Mouse (Mus musculus) macrophage (primary cell): Measurements from ENCODE around the gene Tmem168. TPM values are rescaled to one million over a fixed set of nuclear protein-coding genes. Genes with fewer than 3 reads are reported as not detected.
A peak's percentile ranks its signal among the peaks of the same experiment; 100 is the strongest.

Experiments
- H3K27ac ChIP-seq: fragments of 350-480 bp; formaldehyde crosslinking; 2 replicates; pipeline ENCODE4 v1.9.0; 2021
- H3K36me3 ChIP-seq: fragments of 350-480 bp; formaldehyde crosslinking; 2 replicates; pipeline ENCODE4 v1.9.0; 2021; ENCODE audit errors: inconsistent target
- H3K4me3 ChIP-seq: fragments of 350-480 bp; formaldehyde crosslinking; 2 replicates; pipeline ENCODE4 v1.9.0; 2021; ENCODE audit errors: inconsistent target
- H3K79me2 ChIP-seq: fragments of 350-480 bp; formaldehyde crosslinking; 2 replicates; pipeline ENCODE4 v1.9.0; 2021; ENCODE audit errors: inconsistent target
- WGBS: methylation state at CpG from one replicate; pipeline ENCODE4 v1.1.7; 2026; ENCODE audit warnings: inconsistent platforms; ENCODE audit not compliant: missing documents; 5-methylcytosine and 5-hydroxymethylcytosine counted together
- polyA plus RNA-seq: library from polyadenylated mRNA; stranded (reverse); fragments of 250-400 nt; gene quantifications from 3 replicates; pipeline ENCODE4 v1.2.4, GENCODE M21; 2018; ENCODE audit warnings: inconsistent platforms
- total RNA-seq, 78 experiments: library from RNA; depleted of rRNA; stranded (reverse); fragments of 250-400 nt; gene quantifications; 1 replicate in 9 of 78; 2 replicates in 24 of 78; 3 replicates in 43 of 78; 4 replicates in 2 of 78; pipeline ENCODE4 v1.2.4; 2018; ENCODE audit warnings: inconsistent platforms in 56 of 78

Tmem168 gene
- total RNA-seq (2018; cell fraction: chromatin; rRNA removed) = 100 to 1,000 TPM in 10 of 26 experiments, 10 to 100 TPM in 16; 47.4 to 137 (median 88.8) TPM
- 10 to 100 TPM; 40.7 to 71.3 (median 61.2) TPM for total RNA-seq (2018; cell fraction: cytosol; rRNA removed)
- total RNA-seq (2018; cell fraction: nucleus; rRNA removed) = 100 to 1,000 TPM in 22 of 26 experiments, 10 to 100 TPM in 4; 80.8 to 191 (median 125) TPM
- 40.2 to 49.2 TPM (median 46.4 TPM) in 3 replicates for polyA plus RNA-seq

- Histone ChIP-seq H3K4me3 (peak within 1 kb of the TSS; percentile 79), H3K36me3 (0 out of 2 replicates have a peak, but pooled peaks cover 1% of the 10 kb centered on the region), H3K27ac (peak within 1 kb of the TSS; percentile 84), H3K79me2 (peaks cover 46% of the 10 kb centered on the region)
- 4% methylated on average over 70 of the region's 71 CpGs for WGBS
These were observed at the start of gene Tmem168 for GRCm38 (mm10) chr6:13607621-13608493. Gene Tmem168, minus strand, starts transcription at chr6:13608100.

- Histone ChIP-seq H3K79me2 (peaks cover 100% of the 10 kb centered on the region), H3K4me3 (no peak overlapping the region), H3K36me3 (peaks cover 35% of the 10 kb centered on the region; the same call in 1 of the 2 replicates), H3K27ac (no peak overlapping the region)
These were observed 46.2 kb upstream of the Tmem168 start for GRCm38 (mm10) chr6:13654081-13654480.

- Histone ChIP-seq H3K36me3 (peaks cover 43% of the 10 kb centered on the region; the same call in 1 of the 2 replicates), H3K4me3 (no peak overlapping the region)
- WGBS = 100% methylated on average over 3 of the region's 3 CpGs
These were observed 44.4 kb upstream of the Tmem168 start for GRCm38 (mm10) chr6:13652284-13652683.

GRCm38 (mm10) chr6:13650854-13651253, 43.0 kb upstream of the Tmem168 start:
- WGBS = 92% methylated on average over 3 of the region's 3 CpGs
- Histone ChIP-seq H3K27ac (no peak overlapping the region), H3K36me3 (peaks cover 38% of the 10 kb centered on the region; the same call in 1 of the 2 replicates)

More at GRCm38 (mm10) chr6:13652284-13652683, 44.4 kb upstream of the Tmem168 start:
- Histone ChIP-seq H3K79me2 (peaks cover 100% of the 10 kb centered on the region), H3K27ac (no peak overlapping the region)

GRCm38 (mm10) chr6:13648305-13648704, 40.4 kb upstream of the Tmem168 start:
- Histone ChIP-seq H3K79me2 (peaks cover 100% of the 10 kb centered on the region), H3K36me3 (peaks cover 32% of the 10 kb centered on the region; the same call in 1 of the 2 replicates), H3K27ac (no peak overlapping the region), H3K4me3 (no peak overlapping the region)

More at GRCm38 (mm10) chr6:13650854-13651253, 43.0 kb upstream of the Tmem168 start:
- Histone ChIP-seq H3K79me2 (peaks cover 100% of the 10 kb centered on the region), H3K4me3 (no peak overlapping the region)

- Histone ChIP-seq H3K79me2 (peaks cover 89% of the 10 kb centered on the region), H3K36me3 (peaks cover 51% of the 10 kb centered on the region), H3K27ac (no peak overlapping the region), H3K4me3 (no peak overlapping the region)
- 97% methylated on average over 3 of the region's 3 CpGs for WGBS
These were observed 28.7 kb upstream of the Tmem168 start for GRCm38 (mm10) chr6:13636582-13636989.

GRCm38 (mm10) chr6:13632571-13632970, 24.7 kb upstream of the Tmem168 start:
- Histone ChIP-seq H3K36me3 (peaks cover 56% of the 10 kb centered on the region), H3K79me2 (peaks cover 73% of the 10 kb centered on the region), H3K27ac (no peak overlapping the region), H3K4me3 (no peak overlapping the region)
- 100% methylated on average over 1 of the region's 1 CpGs for whole genome bisulfite sequencing

GRCm38 (mm10) chr6:13630607-13631006, 22.7 kb upstream of the Tmem168 start:
- Histone ChIP-seq H3K27ac (no peak overlapping the region), H3K4me3 (no peak overlapping the region), H3K79me2 (peaks cover 53% of the 10 kb centered on the region), H3K36me3 (peaks cover 55% of the 10 kb centered on the region)
- WGBS = 90% methylated on average over 2 of the region's 2 CpGs

- Histone ChIP-seq H3K27ac (no peak overlapping the region), H3K4me3 (no peak overlapping the region), H3K36me3 (no peaks in the 10 kb centered on the region), H3K79me2 (no peaks in the 10 kb centered on the region)
- WGBS = 87% methylated on average over 2 of the region's 2 CpGs
These were observed 11.7 kb upstream of the Tmem168 start for GRCm38 (mm10) chr6:13619618-13620017.

- Histone ChIP-seq H3K4me3 (no peak overlapping the region), H3K27ac (no peak overlapping the region), H3K79me2 (no peaks in the 10 kb centered on the region), H3K36me3 (no peaks in the 10 kb centered on the region)
- 36% methylated on average over 3 of the region's 3 CpGs for WGBS
These were observed 9.2 kb upstream of the Tmem168 start for GRCm38 (mm10) chr6:13617110-13617509.

GRCm38 (mm10) chr6:13614568-13614967, 6.7 kb upstream of the Tmem168 start:
- Histone ChIP-seq H3K4me3 (no peak overlapping the region), H3K36me3 (no peaks in the 10 kb centered on the region), H3K27ac (no peak overlapping the region), H3K79me2 (no peaks in the 10 kb centered on the region)
- 53% methylated on average over 3 of the region's 3 CpGs for WGBS

GRCm38 (mm10) chr6:13613671-13614070, 5.8 kb upstream of the Tmem168 start:
- Histone ChIP-seq H3K4me3 (no peak overlapping the region), H3K27ac (no peak overlapping the region), H3K36me3 (no peaks in the 10 kb centered on the region), H3K79me2 (no peaks in the 10 kb centered on the region)
- WGBS = 100% methylated on average over 3 of the region's 3 CpGs

GRCm38 (mm10) chr6:13610869-13611268, 3.0 kb upstream of the Tmem168 start:
- H3K36me3 ChIP-seq = no peaks in the 10 kb centered on the region
- H3K79me2 ChIP-seq = peaks cover 15% of the 10 kb centered on the region
- H3K27ac ChIP-seq = no peak overlapping the region
- no peak overlapping the region for H3K4me3 ChIP-seq
- WGBS = 73% methylated on average over 2 of the region's 2 CpGs

- Histone ChIP-seq H3K79me2 (peaks cover 29% of the 10 kb centered on the region), H3K27ac (no peak overlapping the region), H3K4me3 (no peak overlapping the region), H3K36me3 (no peaks in the 10 kb centered on the region)
- WGBS = 91% methylated on average over 4 of the region's 5 CpGs
These were observed 1.6 kb upstream of the Tmem168 start for GRCm38 (mm10) chr6:13609353-13610140.
